Mouse (Mus musculus) cortical plate, adult 2 months (tissue): ENCODE results near the gene Wfdc2. TPM values are rescaled to one million over a fixed set of nuclear protein-coding genes. Genes with fewer than 3 reads are reported as not detected.

Experiments used
- H3K27ac ChIP-seq: fragments of 200-500 bp; 2 replicates; pipeline ENCODE4 v1.5.1; 2012; ENCODE audit warnings: low read length, control low read depth, inconsistent platforms; ENCODE audit not compliant: insufficient read depth
- H3K4me1 ChIP-seq: fragments of 200-500 bp; 2 replicates; pipeline ENCODE4 v1.6.1; 2011; ENCODE audit warnings: low read length; ENCODE audit not compliant: control insufficient read depth, insufficient read depth
- H3K4me3 ChIP-seq: fragments of 200-500 bp; 2 replicates; pipeline ENCODE4 v1.5.1; 2011; ENCODE audit warnings: mild to moderate bottlenecking, low read length, control low read depth; ENCODE audit not compliant: insufficient read depth
- CTCF ChIP-seq: fragments of 200-500 bp; IDR thresholded peaks from 2 replicates; pipeline ENCODE4 v1.5.1; 2011; ENCODE audit warnings: mild to moderate bottlenecking, control low read depth, low read length; ENCODE audit not compliant: insufficient read depth; ENCODE audit errors: extremely low read depth
- POLR2A ChIP-seq: fragments of 200-500 bp; IDR thresholded peaks from 2 replicates; pipeline ENCODE4 v1.6.1; 2011; ENCODE audit warnings: mild to moderate bottlenecking, low read length, control low read depth; ENCODE audit not compliant: insufficient read depth; ENCODE audit errors: extremely low read depth
- polyA plus RNA-seq: library from polyadenylated mRNA; depleted of rRNA; stranded (reverse); fragments of >200 nt; gene quantifications from 2 replicates; pipeline ENCODE4 v1.2.3, GENCODE M21; 2012

Wfdc2 gene
- polyA plus RNA-seq, 1 experiment: 1.3 TPM

- Histone ChIP-seq H3K27ac (no peak overlapping the region), H3K4me1 (no peaks in the 10 kb centered on the region), H3K4me3 (no peak overlapping the region)
- TF ChIP-seq CTCF (no peak), POLR2A (no peak)
Observed at GRCm38 (mm10) chr2:164543745-164544144, 18.5 kb upstream of the Wfdc2 start.

GRCm38 (mm10) chr2:164544454-164545097 lies 17.6 kb upstream of the Wfdc2 start:
- TF ChIP-seq POLR2A (no peak), CTCF (no peak)
- Histone ChIP-seq H3K4me3 (no peak overlapping the region), H3K27ac (no peak overlapping the region), H3K4me1 (no peaks in the 10 kb centered on the region)

DNA sequence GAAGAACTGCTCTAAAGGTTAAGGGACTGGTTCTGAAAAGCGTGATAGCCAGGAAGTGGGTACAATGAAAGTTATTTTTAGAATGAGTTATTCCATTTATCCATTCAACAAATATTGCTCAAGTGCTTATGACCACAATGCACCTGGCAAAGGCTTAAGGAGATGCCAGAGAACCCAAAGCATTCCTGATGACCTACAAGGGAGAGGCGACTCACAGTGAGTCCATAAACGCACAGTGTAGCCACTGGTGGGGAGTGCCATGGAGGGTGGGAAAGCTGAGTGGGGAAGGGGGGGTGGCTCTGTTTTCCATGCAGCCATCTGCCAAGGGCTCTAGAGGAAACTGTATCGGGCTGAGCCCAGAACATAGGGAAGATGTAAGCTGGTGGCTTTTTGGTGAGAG lies 12.9 kb upstream of the Wfdc2 start:
- Histone ChIP-seq H3K4me1 (no peaks in the 10 kb centered on the region), H3K27ac (no peak overlapping the region), H3K4me3 (no peak overlapping the region)
- no peak for TF ChIP-seq POLR2A
- no peak for TF ChIP-seq CTCF

GRCm38 (mm10) chr2:164549963-164550894 lies 12.0 kb upstream of the Wfdc2 start:
- H3K27ac ChIP-seq: peak overlapping the region; percentile 38; the same call in 1 of the 2 replicates

GRCm38 (mm10) chr2:164550895-164551269 lies 11.3 kb upstream of the Wfdc2 start:
- no peak overlapping the region for H3K27ac ChIP-seq

More at GRCm38 (mm10) chr2:164549963-164550894, 12.0 kb upstream of the Wfdc2 start:
- no peaks in the 10 kb centered on the region for H3K4me1 ChIP-seq
- H3K4me3 ChIP-seq: no peak overlapping the region
- TF ChIP-seq POLR2A (peak; percentile 48), CTCF (no peak)

GRCm38 (mm10) chr2:164551502-164551901 lies 10.7 kb upstream of the Wfdc2 start:
- Histone ChIP-seq H3K4me3 (no peak overlapping the region), H3K4me1 (no peaks in the 10 kb centered on the region), H3K27ac (no peak overlapping the region)
- no peak for TF ChIP-seq POLR2A

More at GRCm38 (mm10) chr2:164550895-164551269, 11.3 kb upstream of the Wfdc2 start:
- no peaks in the 10 kb centered on the region for H3K4me1 ChIP-seq
- no peak overlapping the region for H3K4me3 ChIP-seq
- no peak for TF ChIP-seq POLR2A
- no peak for TF ChIP-seq CTCF

- no peak overlapping the region for H3K4me3 ChIP-seq
- H3K27ac ChIP-seq: no peak overlapping the region
- TF ChIP-seq POLR2A (no peak), CTCF (no peak)
- peaks cover 7% of the 10 kb centered on the region for H3K4me1 ChIP-seq
Observed at GRCm38 (mm10) chr2:164558426-164558825, 3.8 kb upstream of the Wfdc2 start.

DNA sequence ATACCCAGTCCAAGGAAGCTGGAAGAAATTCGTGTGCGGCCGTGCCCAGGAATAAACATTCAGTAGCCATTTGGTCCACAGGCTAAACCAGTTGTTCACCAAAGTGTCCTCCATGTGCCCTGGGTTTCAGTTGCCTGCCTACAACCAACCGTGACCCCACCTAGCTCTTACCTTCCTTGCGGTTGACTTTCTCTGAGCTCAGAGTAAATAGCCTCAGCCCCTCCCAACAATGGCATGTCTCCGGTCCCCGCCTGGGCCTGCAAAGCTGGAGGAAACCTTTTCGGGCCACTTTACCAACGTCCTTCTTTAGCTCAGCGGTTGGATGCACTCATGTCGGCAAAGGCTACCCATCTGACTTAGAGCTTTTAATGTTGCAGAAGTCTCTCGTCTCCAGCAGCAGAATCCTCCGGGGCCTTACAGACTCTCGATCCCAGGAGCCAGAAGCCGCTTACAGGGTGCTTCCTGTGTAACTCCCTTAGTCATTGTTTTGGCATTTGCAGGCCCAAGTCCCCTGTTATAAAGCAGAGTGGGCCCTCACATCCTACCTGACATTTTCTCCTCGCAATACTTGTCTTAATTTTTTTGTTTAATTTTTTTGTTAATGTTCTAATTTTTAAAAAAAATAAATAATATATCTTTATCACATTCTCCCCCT lies 3.1 kb upstream of the Wfdc2 start:
- TF ChIP-seq CTCF: no peak
- Histone ChIP-seq H3K4me3 (no peak overlapping the region), H3K4me1 (peaks cover 7% of the 10 kb centered on the region), H3K27ac (no peak overlapping the region)

GRCm38 (mm10) chr2:164560106-164560505 lies 2.1 kb upstream of the Wfdc2 start:
- Histone ChIP-seq H3K27ac (no peak overlapping the region), H3K4me1 (peaks cover 7% of the 10 kb centered on the region), H3K4me3 (no peak overlapping the region)
- TF ChIP-seq CTCF: no peak
- TF ChIP-seq POLR2A: no peak
